Mouse (Mus musculus) layer of hippocampus, postnatal 36 days (tissue): Measurements from ENCODE around the gene Eml2. TPM values are rescaled to one million over a fixed set of nuclear protein-coding genes. Genes with fewer than 3 reads are reported as not detected.
"Not testable (repeated sequence)": the region's sequence is repeated elsewhere in the genome, so short reads cannot be mapped to it uniquely, and the experiment has no call there.

Experiments
- DNase-seq, 2 experiments: peaks; one replicate each; pipeline ENCODE4 v3.0.0; 2022
- total RNA-seq, 2 experiments: library from RNA; stranded (reverse); gene quantifications; 2 replicates each; pipeline ENCODE4 v1.2.3; 2021

Eml2 gene
- 100 to 1,000 TPM; 145 to 149 TPM for total RNA-seq

- peak; percentile 88 to 89 for DNase-seq
These were observed at the start of gene Eml2 for GRCm38 (mm10) chr7:19175708-19176515. Gene Eml2 (plus strand): TSS chr7:19176421.

DNA sequence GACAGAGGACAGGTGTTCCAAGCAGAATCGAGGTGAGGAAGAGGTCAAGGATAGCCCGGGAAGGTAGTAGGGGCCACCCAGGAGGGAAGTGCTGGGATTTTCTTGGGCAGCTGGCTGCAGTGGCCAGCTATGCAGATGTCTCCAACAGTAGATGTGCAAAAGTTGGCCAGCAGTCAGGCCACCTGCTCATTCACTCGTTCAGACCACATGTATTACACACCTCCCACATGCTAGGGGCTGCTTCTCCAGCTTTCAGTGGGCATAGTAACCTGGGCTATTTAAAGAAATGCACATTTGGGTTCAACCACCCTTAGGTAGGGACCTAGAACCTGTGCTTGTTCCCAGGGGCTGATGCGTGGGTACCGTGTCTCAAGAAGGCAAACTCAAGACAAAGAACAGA, 48.5 kb upstream of the Eml2 start:
- no peak for DNase-seq

GRCm38 (mm10) chr7:19129396-19129795, 46.8 kb upstream of the Eml2 start:
- DNase-seq = no peak

GRCm38 (mm10) chr7:19130657-19131056, 45.6 kb upstream of the Eml2 start:
- no peak for DNase-seq

- peak; percentile 96 to 97 for DNase-seq
These were observed 44.8 kb upstream of the Eml2 start for GRCm38 (mm10) chr7:19131324-19131848.

GRCm38 (mm10) chr7:19136168-19136567, 40.1 kb upstream of the Eml2 start:
- DNase-seq = no peak

DNA sequence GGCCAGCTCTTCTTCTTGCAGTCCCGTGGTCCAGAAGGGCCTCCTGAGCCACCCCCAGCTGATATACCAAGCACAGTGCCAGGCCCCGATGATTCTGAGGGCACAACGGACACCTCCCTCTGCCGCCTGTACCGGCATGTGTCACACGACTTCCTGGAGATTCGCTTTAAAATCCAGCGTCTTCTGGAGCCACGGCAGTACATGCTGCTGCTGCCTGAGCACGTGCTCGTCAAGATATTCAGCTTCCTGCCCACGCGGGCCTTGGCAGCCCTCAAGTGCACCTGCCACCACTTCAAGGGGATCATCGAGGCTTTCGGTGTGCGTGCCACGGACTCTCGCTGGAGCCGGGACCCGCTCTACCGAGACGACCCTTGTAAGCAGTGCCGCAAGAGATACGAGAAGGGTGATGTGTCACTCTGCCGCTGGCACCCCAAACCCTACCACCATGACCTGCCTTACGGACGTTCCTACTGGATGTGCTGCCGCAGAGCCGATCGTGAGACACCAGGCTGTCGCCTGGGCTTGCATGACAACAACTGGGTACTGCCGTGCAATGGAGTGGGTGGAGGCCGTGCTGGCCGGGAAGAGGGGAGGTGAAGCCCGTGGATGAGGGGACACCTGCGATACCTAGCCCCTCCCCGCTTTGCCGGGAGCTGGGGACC, 39.4 kb upstream of the Eml2 start:
- DNase-seq = peak in 1 of 2 experiments; percentile 36

- peak; percentile 40 to 60 for DNase-seq
These were observed 38.8 kb upstream of the Eml2 start for GRCm38 (mm10) chr7:19137380-19137779.

DNA sequence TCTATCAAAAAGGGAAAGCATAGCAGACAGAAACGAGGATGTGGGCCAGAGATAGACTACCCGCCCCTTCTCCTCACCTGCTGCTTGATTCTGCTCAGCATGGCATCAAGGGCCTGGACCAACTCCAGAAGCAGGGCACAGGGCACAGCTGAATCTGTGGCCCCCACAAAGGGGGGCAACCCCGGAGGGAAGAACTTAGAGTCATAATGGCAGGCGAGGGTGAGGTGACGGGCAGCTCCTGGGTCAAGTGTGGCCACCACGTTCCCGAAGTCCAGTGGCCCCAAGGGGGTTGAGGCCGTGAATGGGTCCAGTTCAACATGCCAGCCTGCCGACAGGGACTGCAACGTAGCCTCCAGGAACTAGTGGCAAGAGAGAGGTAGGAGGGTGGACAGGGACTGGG, 29.4 kb upstream of the Eml2 start:
- no peak for DNase-seq

DNA sequence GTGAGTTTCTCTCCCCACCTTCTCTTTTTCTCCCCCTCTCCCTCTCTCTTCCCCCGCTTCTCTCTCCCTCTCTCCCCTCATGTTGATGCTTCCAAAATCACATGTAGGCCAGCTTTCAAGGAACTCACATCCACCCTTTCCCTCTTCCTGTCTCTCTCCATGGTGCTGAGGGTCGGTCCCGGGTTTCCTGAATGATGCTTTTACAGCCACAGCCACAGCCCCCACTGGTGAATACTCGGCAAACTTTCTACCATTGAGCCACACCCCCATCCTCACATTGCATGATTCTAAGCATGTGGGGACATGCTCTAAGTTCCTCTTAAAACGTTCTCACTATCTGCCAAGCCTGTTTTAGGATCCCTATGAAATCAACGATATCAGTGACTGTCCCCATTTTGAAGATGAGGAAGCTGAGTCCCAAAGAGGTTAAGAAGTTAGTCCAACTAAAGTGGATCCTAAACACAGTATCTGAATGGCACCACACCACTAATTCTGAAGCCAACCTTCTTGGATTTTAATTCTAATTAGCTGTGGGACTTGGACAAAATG, 28.6 kb upstream of the Eml2 start:
- no peak for DNase-seq

- no peak for DNase-seq
These were observed 27.9 kb upstream of the Eml2 start for GRCm38 (mm10) chr7:19148180-19148874.

GRCm38 (mm10) chr7:19148875-19149541, 27.2 kb upstream of the Eml2 start, which contains the start of gene Qpctl:
Gene Qpctl (minus strand): TSS chr7:19149291.
- DNase-seq = peak; percentile 97 to 98

GRCm38 (mm10) chr7:19149626-19150025, 26.6 kb upstream of the Eml2 start, which contains the start of gene Snrpd2:
Gene Snrpd2 (plus strand): TSS chr7:19149722.
- DNase-seq = peak; percentile 93

- DNase-seq = not testable (repeated sequence)
These were observed 25.1 kb upstream of the Eml2 start for GRCm38 (mm10) chr7:19151121-19151520.

- DNase-seq = no peak
These were observed 21.4 kb upstream of the Eml2 start for GRCm38 (mm10) chr7:19154796-19155195.

GRCm38 (mm10) chr7:19155825-19156475, 20.3 kb upstream of the Eml2 start:
- DNase-seq = no peak

DNA sequence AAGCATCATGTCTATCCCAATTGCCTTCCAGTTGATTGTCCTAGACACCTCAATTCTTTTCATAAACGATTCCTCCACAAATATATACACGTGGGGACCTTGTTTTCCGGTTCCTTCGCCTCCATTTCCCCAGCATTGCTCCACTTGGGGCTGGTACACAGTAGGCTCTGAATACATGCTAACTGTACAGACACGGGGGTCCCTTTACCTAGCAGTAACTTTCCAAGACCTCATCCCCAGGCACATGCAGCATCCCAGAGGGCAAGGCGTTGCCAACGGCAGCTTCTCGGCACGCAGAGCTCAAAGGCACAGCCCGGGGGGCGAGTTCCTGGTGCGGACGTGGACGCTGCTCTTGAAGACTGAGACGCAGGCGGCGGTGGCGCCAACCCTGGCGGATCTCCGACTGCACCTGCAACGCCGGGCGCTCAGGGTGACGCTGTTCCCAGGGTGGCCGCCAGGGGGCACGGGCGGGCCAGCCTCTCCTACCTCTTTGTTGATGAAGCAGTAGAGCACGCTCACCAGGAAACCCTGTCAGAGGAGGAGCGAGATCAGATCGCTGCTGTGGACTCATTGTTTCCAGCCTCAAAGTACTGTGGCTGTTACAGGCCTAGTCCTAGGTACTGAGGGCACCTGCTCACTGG, 18.9 kb upstream of the Eml2 start:
- DNase-seq = peak; percentile 90 to 92

- no peak for DNase-seq
These were observed 17.6 kb upstream of the Eml2 start for GRCm38 (mm10) chr7:19158601-19159000.

- DNase-seq = no peak
These were observed 16.8 kb upstream of the Eml2 start for GRCm38 (mm10) chr7:19159411-19159810.

- DNase-seq = no peak
These were observed 16.1 kb upstream of the Eml2 start for GRCm38 (mm10) chr7:19160115-19160514.

- no peak for DNase-seq
These were observed 13.3 kb upstream of the Eml2 start for GRCm38 (mm10) chr7:19162928-19163327.
